Mouse (Mus musculus) stomach, postnatal 0 days (tissue): ENCODE results near the gene Mrtfa.

Experiments
- CTCF ChIP-seq: IDR thresholded peaks from 2 replicates; pipeline ENCODE4 v1.5.1; 2016; ENCODE audit warnings: antibody characterized with exemption, low read depth, mild to moderate bottlenecking, moderate library complexity
- EP300 ChIP-seq: optimal IDR thresholded peaks from 2 replicates; pipeline ENCODE3; 2016; ENCODE audit warnings: antibody characterized with exemption

DNA sequence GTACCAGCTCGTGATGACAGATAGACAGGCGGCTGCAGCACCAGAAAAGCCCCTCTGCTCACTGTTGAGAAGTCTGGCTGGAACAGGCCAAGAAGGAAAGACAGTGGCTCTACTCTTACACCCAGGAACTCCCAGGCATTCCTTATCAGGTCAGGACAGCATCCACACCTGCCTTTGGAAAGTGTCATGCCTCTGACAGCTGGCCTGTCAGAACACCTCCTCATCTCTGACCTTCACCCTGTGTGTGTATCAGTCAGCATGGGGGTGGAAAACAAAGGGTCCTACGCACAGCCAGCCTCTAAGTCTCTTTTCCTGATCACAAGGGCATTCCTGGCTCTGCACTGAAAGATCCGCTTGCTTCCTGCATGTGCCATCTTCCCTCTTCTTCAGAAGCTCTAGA, 148.8 kb downstream of the Mrtfa start:
- TF ChIP-seq CTCF (no peak), EP300 (no peak)
